Mouse (Mus musculus): ENCODE measurements at regions not wholly inside any gene's neighbourhood (a gene's known extent, or its start where the extent isn't known, plus 50 kb on each side); places are given as distances from the start of the nearest gene placed in this dataset.

GRCm38 (mm10) chr13:73170301-73170700 is 90.0 kb upstream of the Irx4 start:
- DNase-seq, result no peak

DNA sequence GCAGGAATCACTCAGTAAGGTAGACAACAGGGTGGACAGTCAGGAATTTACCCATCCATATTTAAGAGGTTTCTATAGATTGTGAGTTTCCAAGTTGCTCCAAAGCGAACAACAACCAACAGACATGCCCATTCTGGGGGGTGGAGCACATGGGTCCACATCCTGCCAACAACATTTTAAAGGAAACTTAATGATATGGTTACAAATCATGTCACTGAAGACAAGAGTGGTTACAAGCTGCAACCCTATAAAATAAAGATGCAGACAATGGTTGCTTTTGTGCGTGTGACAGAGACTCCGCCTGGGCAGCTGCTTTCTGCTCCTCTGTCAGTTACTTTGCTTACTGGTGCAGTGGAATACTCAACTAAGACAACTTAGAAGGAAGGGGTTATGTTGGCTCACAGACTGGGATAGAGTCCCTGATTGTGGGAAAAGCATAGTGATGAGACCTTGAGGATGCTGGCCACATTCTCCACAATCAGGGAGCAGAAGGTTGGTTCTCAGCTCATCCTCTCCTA is 52.3 kb upstream of the Irx4 start:
- DNase-seq, result no peak
